Mouse (Mus musculus): ENCODE data around the gene Ampd3. TPM values are rescaled to one million over a fixed set of nuclear protein-coding genes. Genes with fewer than 3 reads are reported as not detected.
A peak's percentile ranks its signal among the peaks of the same experiment; 100 is the strongest.

Ampd3 gene
- total and polyA plus RNA-seq, 3 experiments, result 14.8 to 22.3 TPM; not detected in 1

DNA sequence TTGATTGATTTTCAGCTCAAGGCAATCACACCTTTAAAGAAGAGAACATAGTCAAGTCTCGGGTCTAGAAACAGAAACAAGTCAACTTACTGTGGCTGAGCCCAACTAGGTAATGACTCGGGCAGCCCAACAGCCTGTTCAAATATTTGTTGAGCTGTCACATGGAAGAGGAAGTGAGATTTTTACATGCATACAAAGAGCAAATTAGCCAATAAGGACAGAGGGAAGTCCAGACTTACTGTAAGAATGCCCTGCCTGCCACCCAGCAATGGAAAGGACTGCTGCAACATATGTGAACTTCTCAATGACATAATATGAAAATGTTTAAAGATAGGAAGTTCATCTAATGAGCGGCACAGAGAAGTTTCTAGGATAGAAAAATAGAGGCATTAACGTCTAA is 72.3 kb downstream of the Ampd3 start:
- peaks cover 10% of the 10 kb centered on the region for H3K79me2 ChIP-seq (ENCODE audit: control insufficient read depth, insufficient read depth, low read length, poor library complexity)
- H3K4me3 ChIP-seq (ENCODE audit: control insufficient read depth in 1 of 2, insufficient read depth in 1 of 2, low read depth in 2 of 2, low read length in 2 of 2), result no peak overlapping the region
- DNase-seq (ENCODE audit: low read depth, low spot score), result peak; percentile 76
- H3K27me3 ChIP-seq (ENCODE audit: control insufficient read depth in 1 of 2, insufficient read depth in 2 of 2, low read length in 2 of 2), result no peaks in the 10 kb centered on the region
- no peak overlapping the region for H3K27ac ChIP-seq (ENCODE audit: control insufficient read depth, low read depth, low read length)
- H3K36me3 ChIP-seq (ENCODE audit: control insufficient read depth in 1 of 2, insufficient read depth in 2 of 2, low read length in 2 of 2), result peaks cover 1 to 8% of the 10 kb centered on the region in 2 experiments; a peak in 2 of 4 replicates
- no peak overlapping the region for H3K9ac ChIP-seq (ENCODE audit: control insufficient read depth, low read depth, low read length, poor library complexity, severe bottlenecking)
- peaks cover 5 to 13% of the 10 kb centered on the region in 2 experiments for H3K4me1 ChIP-seq (ENCODE audit: control insufficient read depth in 1 of 2, insufficient read depth in 2 of 2, low read length in 2 of 2)
- no peaks in the 10 kb centered on the region for H3K9me3 ChIP-seq (replicated peaks; ENCODE audit: insufficient read depth, low read length)
- TF ChIP-seq POLR2AphosphoS2 (IDR thresholded peaks at IDR 0.05; ENCODE audit: low read length), result no peak
- no peak for TF ChIP-seq USF1 (IDR thresholded peaks at IDR 0.05; ENCODE audit: low read depth, low read length)
- TF ChIP-seq TAL1 (IDR thresholded peaks at IDR 0.05; ENCODE audit: low read length), result no peak
- TF ChIP-seq MYC (IDR thresholded peaks at IDR 0.05; ENCODE audit: low read depth, low read length), result 0 out of 2 replicates have a peak, but pooled peaks have one; percentile 25

DNA sequence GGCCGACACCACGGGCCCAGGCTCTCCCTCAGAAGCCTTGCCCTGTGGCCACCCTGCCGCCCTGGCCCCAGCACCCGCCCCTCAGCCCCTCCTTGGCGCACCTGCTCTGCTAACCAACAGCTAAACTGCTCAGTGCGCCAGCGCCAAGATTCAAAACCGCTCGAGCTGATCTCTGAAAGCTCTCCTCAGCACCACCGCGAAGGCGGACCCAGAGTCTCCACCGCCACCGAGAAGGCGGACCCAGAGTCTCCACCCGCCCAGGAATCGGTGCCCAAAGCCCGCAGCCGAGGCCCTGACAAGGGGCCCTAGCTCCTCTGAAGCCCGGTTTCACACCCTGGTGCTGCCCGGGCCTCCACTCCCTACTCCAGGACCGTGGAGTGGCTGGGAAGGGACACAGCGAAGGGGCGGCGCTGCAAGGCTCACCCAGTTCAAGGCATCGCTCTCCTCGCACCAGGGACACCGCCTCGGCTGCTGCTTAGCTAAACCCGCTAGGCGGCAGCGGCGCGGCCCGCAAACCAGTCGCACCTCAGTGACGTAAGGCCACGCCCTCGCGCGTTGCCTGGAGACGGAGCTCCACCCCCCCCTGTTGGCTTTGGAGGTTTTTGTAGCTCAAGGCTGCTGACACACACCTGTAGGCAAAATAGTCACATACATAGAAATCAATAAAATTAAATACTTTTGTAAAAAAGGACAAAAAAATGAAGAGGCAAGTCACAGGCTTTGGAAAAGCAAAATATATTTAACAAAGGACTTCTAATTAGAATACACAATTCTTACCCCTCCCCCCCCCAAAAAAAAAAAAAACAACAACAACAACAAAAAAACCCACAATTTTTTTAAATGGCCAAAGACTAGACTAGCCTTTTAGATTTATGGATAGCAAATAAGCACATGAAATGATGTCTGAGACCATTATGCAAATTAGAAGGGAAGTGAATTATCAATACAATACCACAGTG is 76.2 kb downstream of the Ampd3 start, which contains the start of gene Rnf141:
Gene Rnf141, minus strand, starts transcription at position 542 of the 959 bp plus-strand sequence.
- Histone ChIP-seq H3K27ac (ENCODE audit: control insufficient read depth, low read depth, low read length) (peak within 1 kb of the TSS; percentile 89), H3K4me3 (ENCODE audit: control insufficient read depth in 1 of 2, insufficient read depth in 1 of 2, low read depth in 2 of 2, low read length in 2 of 2) (peak within 1 kb of the TSS; percentile 94 to 97), H3K79me2 (ENCODE audit: control insufficient read depth, insufficient read depth, low read length, poor library complexity) (peaks cover 10% of the 10 kb centered on the region), H3K27me3 (ENCODE audit: control insufficient read depth in 1 of 2, insufficient read depth in 2 of 2, low read length in 2 of 2) (peaks cover 0 to 3% of the 10 kb centered on the region in 2 experiments; a peak in 2 of 4 replicates), H3K36me3 (ENCODE audit: control insufficient read depth in 1 of 2, insufficient read depth in 2 of 2, low read length in 2 of 2) (peaks cover 0 to 8% of the 10 kb centered on the region in 2 experiments; a peak in 2 of 4 replicates), H3K9ac (ENCODE audit: control insufficient read depth, low read depth, low read length, poor library complexity, severe bottlenecking) (peak within 1 kb of the TSS; percentile 97), H3K4me1 (ENCODE audit: control insufficient read depth in 1 of 2, insufficient read depth in 2 of 2, low read length in 2 of 2) (peaks cover 5 to 13% of the 10 kb centered on the region in 2 experiments), H3K9me3 (replicated peaks; ENCODE audit: insufficient read depth, low read length) (no peaks in the 10 kb centered on the region)
- peak; percentile 96 for DNase-seq (ENCODE audit: low read depth, low spot score)
- TF ChIP-seq POLR2AphosphoS2 (IDR thresholded peaks at IDR 0.05; ENCODE audit: low read length) (0 out of 2 replicates have a peak, but pooled peaks have one; percentile 51), ZC3H11A (IDR thresholded peaks at IDR 0.05; ENCODE audit: low read depth, low read length) (no peak), USF2 (IDR thresholded peaks at IDR 0.05; ENCODE audit: borderline replicate concordance in 1 of 2, insufficient read depth in 1 of 2, low read depth in 1 of 2, low read length in 2 of 2) (no peak), TAL1 (IDR thresholded peaks at IDR 0.05; ENCODE audit: low read length) (no peak), NRF1 (IDR thresholded peaks at IDR 0.05; ENCODE audit: insufficient read depth, low read depth, low read length, poor library complexity, severe bottlenecking) (peak; percentile 48; the same call in 1 of the 2 replicates), SMC3 (IDR thresholded peaks at IDR 0.05; ENCODE audit: low read depth, low read length) (no peak; the same call in 1 of the 2 replicates), NELFE (IDR thresholded peaks at IDR 0.05; ENCODE audit: low read depth, low read length) (peak; percentile 70), MYB (IDR thresholded peaks at IDR 0.05; ENCODE audit: low read depth, low read length) (no peak), POLR2AphosphoS5 (IDR thresholded peaks at IDR 0.05; ENCODE audit: borderline replicate concordance, low read depth, low read length) (no peak), MYC (IDR thresholded peaks at IDR 0.05; ENCODE audit: low read depth, low read length) (no peak), KAT2A (conservative IDR thresholded peaks at IDR 0.05; ENCODE audit: low read depth, low read length) (no peak), ZMIZ1 (IDR thresholded peaks at IDR 0.05; ENCODE audit: low read depth, low read length) (peak; percentile 61; the same call in 1 of the 2 replicates), EP300 (IDR thresholded peaks at IDR 0.05; ENCODE audit: low read depth in 1 of 2, low read length in 2 of 2) (peak in 1 of 2 experiments; percentile 4; a peak in 1 of 4 replicates), BHLHE40 (IDR thresholded peaks at IDR 0.05; ENCODE audit: borderline replicate concordance, low read depth, low read length) (no peak), MAX (IDR thresholded peaks at IDR 0.05; ENCODE audit: low read length) (peak; percentile 50; the same call in 1 of the 2 replicates), RAD21 (IDR thresholded peaks at IDR 0.05; ENCODE audit: low read depth, low read length) (no peak), JUND (IDR thresholded peaks at IDR 0.05; ENCODE audit: low read depth, low read length) (no peak), GATA1 (IDR thresholded peaks at IDR 0.05; ENCODE audit: low read depth, low read length) (no peak), E2F4 (IDR thresholded peaks at IDR 0.05; ENCODE audit: borderline replicate concordance, low read depth, low read length) (no peak), MAZ (IDR thresholded peaks at IDR 0.05; ENCODE audit: low read depth, low read length) (peak; percentile 60; the same call in 1 of the 2 replicates), CTCF (IDR thresholded peaks at IDR 0.05 in 2 of 3, conservative IDR thresholded peaks at IDR 0.05 in 1 of 3; ENCODE audit: control insufficient read depth in 1 of 3, insufficient read depth in 1 of 3, low read depth in 2 of 3, low read length in 3 of 3, poor library complexity in 1 of 3, severe bottlenecking in 1 of 3) (peak in 2 of 3 experiments; percentile 55 to 56; a peak in 4 of 6 replicates), HCFC1 (IDR thresholded peaks at IDR 0.05; ENCODE audit: low read depth, low read length) (peak; percentile 84), MAFK (IDR thresholded peaks at IDR 0.05; ENCODE audit: borderline replicate concordance, low read depth, low read length) (no peak), MEF2A (IDR thresholded peaks at IDR 0.05; ENCODE audit: extremely low read depth, insufficient replicate concordance, low read depth, low read length, poor library complexity, severe bottlenecking) (no peak), GABPA (IDR thresholded peaks at IDR 0.05; ENCODE audit: low read depth, low read length) (no peak), CHD1 (IDR thresholded peaks at IDR 0.05; ENCODE audit: low read depth, low read length) (no peak)
